ENCODE assay signal across 9 mouse cellular contexts in the genomic region with DNA sequence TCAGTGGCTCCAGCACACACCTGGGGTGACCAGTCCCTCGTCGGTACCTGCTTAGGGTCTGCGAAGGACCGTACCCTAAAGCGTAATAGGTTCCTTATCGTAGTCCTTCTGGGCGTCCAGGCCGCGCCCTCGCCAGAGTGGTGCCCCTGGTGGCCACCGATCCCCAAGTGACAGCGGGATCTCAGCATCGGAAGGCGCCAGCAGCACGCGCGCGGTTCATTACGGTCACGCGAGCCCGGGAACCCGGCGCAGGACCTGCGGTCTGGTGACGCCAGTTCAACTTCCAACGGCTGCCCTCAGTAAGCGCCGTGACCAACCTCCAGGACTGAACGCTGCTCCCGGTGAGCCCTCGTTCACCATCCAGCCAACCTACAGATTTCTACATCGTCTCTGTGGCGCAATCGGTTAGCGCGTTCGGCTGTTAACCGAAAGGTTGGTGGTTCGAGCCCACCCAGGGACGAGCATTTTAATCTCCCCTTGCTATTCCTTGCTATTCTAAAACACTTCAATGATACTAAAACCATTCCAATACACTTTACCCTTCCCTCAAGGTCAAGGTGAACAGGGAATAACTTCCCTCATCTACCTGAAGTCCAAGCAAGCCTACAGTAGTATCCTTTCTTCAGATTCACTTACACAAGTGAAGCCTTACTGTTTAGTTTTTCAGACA. TPM values are rescaled to one million over a fixed set of nuclear protein-coding genes. Genes with fewer than 3 reads are reported as not detected.
DNase-seq lines count a peak whose midpoint lies in the region; ATAC-seq and TF ChIP-seq lines count a peak whose summit lies in the region.
"Had no signal": no experiment of that assay in that cellular context is flagged by ENCODE, and none has a peak within 500 bp of the region (broad histone marks: within the 10 kb centered on the region; RNA-seq: fewer than 3 reads in every experiment).

No protein-coding gene starts in this region.

- H3K27ac ChIP-seq in embryonic facial prominence, embryonic 11.5 days (replicated peaks; ENCODE audit: low read depth, low read length) = no peak overlapping the region
- 0 out of 2 replicates have a peak overlapping the region, but pooled peaks have one; percentile 16 for H3K27ac ChIP-seq in hindbrain, embryonic 10.5 days
- no peak overlapping the region for H3K27ac ChIP-seq in liver, embryonic 15.5 days (replicated peaks)

- H3K9ac ChIP-seq in embryonic facial prominence, embryonic 11.5 days (replicated peaks; ENCODE audit: low read length) = no peak overlapping the region
- peak overlapping the region; percentile 42 for H3K9ac ChIP-seq in liver, embryonic 15.5 days

- intact Hi-C loops in left cerebral cortex, postnatal 4 days (cut with DNase I) = no loop called here

- ATAC-seq in embryonic facial prominence, embryonic 11.5 days (replicated peaks; ENCODE audit: insufficient number of reproducible peaks, low FRiP score, low TSS enrichment, low read depth) = peak; percentile 20; the same call in 1 of the 2 replicates
- ATAC-seq in liver, embryonic 15.5 days (ENCODE audit: insufficient read depth) = peak; percentile 77

- TF ChIP-seq CTCF in E14TG2a.4 (conservative IDR thresholded peaks at IDR 0.05; ENCODE audit: low read length) = no peak

- DNase-seq in gastrocnemius, postnatal 10 days = peak; percentile 8
- DNase-seq in gastrocnemius, adult 18-20 months (ENCODE audit: low spot score) = no peak
- DNase-seq in embryonic facial prominence, embryonic 11.5 days (ENCODE audit: low spot score) = peak; percentile 81
- peak; percentile 87 for DNase-seq in hindbrain, embryonic 10.5 days (ENCODE audit: low spot score)
- peak; percentile 62 for DNase-seq in retina, postnatal 1 day
- DNase-seq in left cerebral cortex, postnatal 4 days = no peak

- H3K4me2 ChIP-seq in embryonic facial prominence, embryonic 11.5 days (ENCODE audit: low read depth, low read length) = peak overlapping the region; percentile 52
- H3K4me2 ChIP-seq in liver, embryonic 15.5 days = peak overlapping the region; percentile 77

- no peaks in the 10 kb centered on the region for H3K9me3 ChIP-seq in E14TG2a.4 (ENCODE audit: low read length)
- no peaks in the 10 kb centered on the region for H3K9me3 ChIP-seq in embryonic facial prominence, embryonic 11.5 days (replicated peaks; ENCODE audit: control insufficient read depth, low read length)
- H3K9me3 ChIP-seq in hindbrain, embryonic 10.5 days = no peaks in the 10 kb centered on the region; the same call in 1 of the 2 replicates
- H3K9me3 ChIP-seq in liver, embryonic 15.5 days (replicated peaks) = no peaks in the 10 kb centered on the region

- H3K27me3 ChIP-seq in E14TG2a.4 (ENCODE audit: insufficient read depth, low read length) = peaks cover 25% of the 10 kb centered on the region
- peaks cover 62% of the 10 kb centered on the region for H3K27me3 ChIP-seq in embryonic facial prominence, embryonic 11.5 days (ENCODE audit: control insufficient read depth, insufficient read depth, low read length)
- peaks cover 100% of the 10 kb centered on the region for H3K27me3 ChIP-seq in hindbrain, embryonic 10.5 days (ENCODE audit: insufficient read depth, poor library complexity, severe bottlenecking)
- H3K27me3 ChIP-seq in liver, embryonic 15.5 days = peaks cover 97% of the 10 kb centered on the region

- no peaks in the 10 kb centered on the region for H3K36me3 ChIP-seq in E14TG2a.4 (ENCODE audit: insufficient read depth, low read length)
- no peaks in the 10 kb centered on the region for H3K36me3 ChIP-seq in embryonic facial prominence, embryonic 11.5 days (replicated peaks; ENCODE audit: control insufficient read depth, insufficient read depth, low read depth, low read length)
- no peaks in the 10 kb centered on the region for H3K36me3 ChIP-seq in hindbrain, embryonic 10.5 days
- no peaks in the 10 kb centered on the region for H3K36me3 ChIP-seq in liver, embryonic 15.5 days (replicated peaks)

- peak overlapping the region; percentile 87 for H3K4me3 ChIP-seq in E14TG2a.4 (replicated peaks; ENCODE audit: low read length)
- peak overlapping the region; percentile 24 for H3K4me3 ChIP-seq in embryonic facial prominence, embryonic 11.5 days (ENCODE audit: low read depth, low read length)
- H3K4me3 ChIP-seq in hindbrain, embryonic 10.5 days = peak overlapping the region; percentile 57
- H3K4me3 ChIP-seq in liver, embryonic 15.5 days (replicated peaks) = peak overlapping the region; percentile 58

- under 1% methylated on average over 41 of the region's 41 CpGs for WGBS in embryonic facial prominence, embryonic 11.5 days
- under 1% methylated on average over 41 of the region's 41 CpGs for WGBS in hindbrain, embryonic 10.5 days
- under 1% methylated on average over 41 of the region's 41 CpGs for WGBS in liver, embryonic 15.5 days (ENCODE audit: insufficient replicate concordance)

- H3K4me1 ChIP-seq in E14TG2a.4 (replicated peaks; ENCODE audit: low read depth, low read length) = peaks cover 62% of the 10 kb centered on the region
- peaks cover 4% of the 10 kb centered on the region; the same call in 1 of the 2 replicates for H3K4me1 ChIP-seq in embryonic facial prominence, embryonic 11.5 days (ENCODE audit: control insufficient read depth, insufficient read depth, low read length)
- peaks cover 18% of the 10 kb centered on the region for H3K4me1 ChIP-seq in hindbrain, embryonic 10.5 days (replicated peaks)
- H3K4me1 ChIP-seq in liver, embryonic 15.5 days (replicated peaks) = peaks cover 16% of the 10 kb centered on the region

RNA-seq across cellular contexts. Expression of gene BC107364, which starts 50.1 kb away (rescaled TPM):
- not detected for total RNA-seq in gastrocnemius, postnatal 10 days (2021)
- not detected for total RNA-seq in gastrocnemius, adult 18-20 months (2021)
- polyA plus RNA-seq in embryonic facial prominence, embryonic 11.5 days (2014; fragmentation: Nextera tagmentation; extraction: Ambion mirVana) = not detected in 2 replicates
- 0.25 TPM in 1 of 2 replicates, not detected in the other for polyA plus RNA-seq in hindbrain, embryonic 10.5 days (2016; fragmentation: Nextera tagmentation; extraction: Ambion mirVana)
- not detected in 2 replicates for polyA plus RNA-seq in liver, embryonic 15.5 days (2015; fragmentation: Nextera tagmentation; extraction: Ambion mirVana)
- total RNA-seq in left cerebral cortex, postnatal 4 days (2021) = not detected
- total RNA-seq: layer of hippocampus, adult 18-20 months had no signal

Comparison
In these comparisons a context has a peak if more than half of its experiments do, and no peak if none do; other contexts are left out.
1. DNase-seq: peak in gastrocnemius, postnatal 10 days (single experiment), embryonic facial prominence, embryonic 11.5 days (single experiment), hindbrain, embryonic 10.5 days (single experiment) and retina, postnatal 1 day (single experiment); none in gastrocnemius, adult 18-20 months (single experiment) and left cerebral cortex, postnatal 4 days (single experiment).
2. H3K4me3 ChIP-seq: peak in every context shown above with its lines; median percentile 87 in E14TG2a.4; 58 in liver, embryonic 15.5 days; 57 in hindbrain, embryonic 10.5 days; 24 in embryonic facial prominence, embryonic 11.5 days.